Mouse (Mus musculus) B cell, adult 2 months (primary cell): ENCODE data around the gene Rhob.

ENCODE experiments used
- DNase-seq, 2 experiments: peaks; one replicate each; pipeline ENCODE4 v3.0.0; 2022

Gene Rhob

GRCm38 (mm10) chr12:8499871-8500596, at the start of gene Rhob:
Gene Rhob (minus strand): TSS chr12:8500009.
- peak; percentile 93 for DNase-seq

GRCm38 (mm10) chr12:8547357-8547756, 47.5 kb upstream of the Rhob start:
- DNase-seq: peak; percentile 66 to 68

GRCm38 (mm10) chr12:8546801-8547200, 47.0 kb upstream of the Rhob start:
- no peak for DNase-seq

- no peak for DNase-seq
Measured at GRCm38 (mm10) chr12:8545066-8545610, 45.3 kb upstream of the Rhob start.

- no peak for DNase-seq
Measured at GRCm38 (mm10) chr12:8542371-8542770, 42.6 kb upstream of the Rhob start.

GRCm38 (mm10) chr12:8539471-8539870, 39.7 kb upstream of the Rhob start:
- no peak for DNase-seq

GRCm38 (mm10) chr12:8537291-8537690, 37.5 kb upstream of the Rhob start:
- no peak for DNase-seq

- DNase-seq: no peak
Measured at GRCm38 (mm10) chr12:8536221-8536965, 36.6 kb upstream of the Rhob start.

GRCm38 (mm10) chr12:8535596-8535995, 35.8 kb upstream of the Rhob start:
- no peak for DNase-seq

GRCm38 (mm10) chr12:8534915-8535314, 35.1 kb upstream of the Rhob start:
- no peak for DNase-seq

GRCm38 (mm10) chr12:8527770-8528169, 28.0 kb upstream of the Rhob start:
- DNase-seq: no peak

- DNase-seq: no peak
Measured at GRCm38 (mm10) chr12:8527175-8527574, 27.4 kb upstream of the Rhob start.

- DNase-seq: no peak
Measured at GRCm38 (mm10) chr12:8524062-8524461, 24.3 kb upstream of the Rhob start.

- no peak for DNase-seq
Measured at GRCm38 (mm10) chr12:8522711-8523110, 22.9 kb upstream of the Rhob start.

GRCm38 (mm10) chr12:8521375-8522047, 21.7 kb upstream of the Rhob start:
- DNase-seq: peak; percentile 54 to 63

GRCm38 (mm10) chr12:8519431-8520160, 19.8 kb upstream of the Rhob start:
- peak; percentile 20 to 47 for DNase-seq

- no peak for DNase-seq
Measured at GRCm38 (mm10) chr12:8511037-8511882, 11.5 kb upstream of the Rhob start.

GRCm38 (mm10) chr12:8510317-8510988, 10.6 kb upstream of the Rhob start:
- DNase-seq: no peak

- no peak for DNase-seq
Measured at GRCm38 (mm10) chr12:8509693-8510092, 9.9 kb upstream of the Rhob start.

GRCm38 (mm10) chr12:8506954-8507707, 7.3 kb upstream of the Rhob start:
- DNase-seq: no peak
